Mouse (Mus musculus) liver, embryonic 12.5 days (tissue): ENCODE results near the gene Slc36a1. TPM values are rescaled to one million over a fixed set of nuclear protein-coding genes. Genes with fewer than 3 reads are reported as not detected.

Source experiments
- ATAC-seq: fragments of 200-750 bp; cut with Nextera tagmentation; 2 replicates; pipeline ENCODE4 v1.8.0; 2017; ENCODE audit warnings: moderate number of reproducible peaks, mild to moderate bottlenecking, moderate library complexity
- H3K27ac ChIP-seq: fragments of 300-500 bp; sonication (generic); 2 replicates; pipeline ENCODE4 v1.5.1; 2016; ENCODE audit warnings: mild to moderate bottlenecking
- H3K27me3 ChIP-seq: fragments of 300-500 bp; sonication (generic); replicated peaks from 2 replicates; pipeline ENCODE4 v1.6.1; 2016; ENCODE audit warnings: mild to moderate bottlenecking, moderate library complexity
- H3K36me3 ChIP-seq: fragments of 300-500 bp; sonication (generic); 2 replicates; pipeline ENCODE4 v1.6.1; 2016; ENCODE audit warnings: mild to moderate bottlenecking, moderate library complexity
- H3K4me1 ChIP-seq: fragments of 300-500 bp; sonication (generic); 2 replicates; pipeline ENCODE4 v1.6.1; 2016
- H3K4me2 ChIP-seq: fragments of 300-500 bp; sonication (generic); 2 replicates; pipeline ENCODE4 v1.6.1; 2016; ENCODE audit warnings: mild to moderate bottlenecking, moderate library complexity
- H3K4me3 ChIP-seq: fragments of 300-500 bp; sonication (generic); 2 replicates; pipeline ENCODE4 v1.5.1; 2016; ENCODE audit warnings: mild to moderate bottlenecking, moderate library complexity
- H3K9ac ChIP-seq: fragments of 300-500 bp; sonication (generic); 2 replicates; pipeline ENCODE4 v1.6.1; 2016; ENCODE audit warnings: mild to moderate bottlenecking, moderate library complexity
- H3K9me3 ChIP-seq: fragments of 300-500 bp; sonication (generic); replicated peaks from 2 replicates; pipeline ENCODE4 v1.6.1; 2016; ENCODE audit warnings: mild to moderate bottlenecking, moderate library complexity
- WGBS: fragments of 180-500 bp; shearing (Covaris S2); methylation state at CpG from one replicate; pipeline ENCODE4 v1.1.7; 2016; ENCODE audit not compliant: insufficient replicate concordance; 5-methylcytosine and 5-hydroxymethylcytosine counted together
- polyA plus RNA-seq: library from polyadenylated mRNA; unstranded; fragments of >200 nt; fragmentation: Nextera tagmentation; extraction: Ambion mirVana; gene quantifications from 2 replicates; pipeline ENCODE4 v1.2.1, GENCODE M21; 2016

Slc36a1 gene
- 1.5 and 1.6 TPM in 2 replicates for polyA plus RNA-seq

DNA sequence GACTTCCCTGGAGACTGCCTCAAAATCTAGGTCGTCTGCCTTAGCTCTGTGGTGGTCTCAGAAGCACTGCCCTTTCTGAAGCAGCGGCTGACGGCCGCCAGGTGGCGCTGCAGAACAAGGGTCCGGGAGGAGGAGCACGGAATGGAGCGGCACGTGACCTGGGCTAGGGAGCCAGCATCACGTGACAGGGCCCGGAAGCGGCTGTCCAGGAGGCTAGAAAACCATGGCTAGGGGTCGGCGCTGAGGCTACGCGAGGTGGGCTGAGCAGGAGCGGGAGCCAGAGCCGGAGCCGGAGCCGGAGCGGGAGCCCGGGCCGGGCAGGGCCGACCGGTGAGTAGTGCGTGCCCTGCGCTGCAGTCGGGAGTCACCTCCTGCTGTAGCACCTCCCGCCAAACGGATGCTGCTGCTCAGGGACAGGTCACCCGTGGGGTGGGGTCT, at the start of gene Slc36a1:
Slc36a1 (plus strand) TSS at position 192 of the 438 bp plus-strand sequence.
- no peaks in the 10 kb centered on the region for H3K36me3 ChIP-seq
- H3K4me1 ChIP-seq: peaks cover 25% of the 10 kb centered on the region
- 1% methylated on average over 31 of the region's 31 CpGs for WGBS
- H3K4me3 ChIP-seq: peak within 1 kb of the TSS; percentile 85
- peak within 1 kb of the TSS; percentile 36; the same call in 1 of the 2 replicates for H3K27ac ChIP-seq
- peak; percentile 84 for ATAC-seq
- H3K27me3 ChIP-seq: no peaks in the 10 kb centered on the region
- H3K9me3 ChIP-seq: no peaks in the 10 kb centered on the region
- H3K9ac ChIP-seq: peak within 1 kb of the TSS; percentile 83
- H3K4me2 ChIP-seq: peak within 1 kb of the TSS; percentile 95

GRCm38 (mm10) chr11:55154398-55155069, 49.6 kb upstream of the Slc36a1 start:
- H3K27me3 ChIP-seq: no peaks in the 10 kb centered on the region
- no peak overlapping the region for H3K4me3 ChIP-seq
- 0 out of 2 replicates have a peak overlapping the region, but pooled peaks have one; percentile 5 for H3K27ac ChIP-seq
- no peaks in the 10 kb centered on the region for H3K9me3 ChIP-seq
- WGBS: 11% methylated on average over 3 of the region's 3 CpGs
- H3K4me2 ChIP-seq: no peak overlapping the region
- H3K9ac ChIP-seq: no peak overlapping the region
- no peak for ATAC-seq
- no peaks in the 10 kb centered on the region for H3K36me3 ChIP-seq
- H3K4me1 ChIP-seq: no peaks in the 10 kb centered on the region

DNA sequence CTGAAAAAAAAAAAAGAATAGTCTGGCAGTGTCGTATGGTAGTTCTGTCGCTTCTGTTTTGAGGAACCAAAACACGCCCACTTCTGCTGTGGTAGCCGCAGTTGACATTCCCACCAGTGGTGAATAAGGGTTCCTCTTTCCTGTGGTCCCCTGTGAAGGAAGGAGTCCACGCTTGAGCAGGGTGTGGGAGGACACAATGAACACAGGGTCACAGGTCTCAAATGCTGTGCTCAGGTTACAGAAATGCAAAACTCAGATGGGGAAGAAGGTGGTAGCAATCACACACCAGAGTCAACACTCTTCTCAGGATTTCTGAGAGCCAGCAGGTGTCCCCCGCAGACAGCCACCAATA, 49.1 kb upstream of the Slc36a1 start:
- H3K4me2 ChIP-seq: no peak overlapping the region
- H3K4me1 ChIP-seq: no peaks in the 10 kb centered on the region
- no peaks in the 10 kb centered on the region for H3K36me3 ChIP-seq
- H3K9ac ChIP-seq: no peak overlapping the region
- WGBS: 23% methylated on average over 6 of the region's 6 CpGs
- H3K27me3 ChIP-seq: no peaks in the 10 kb centered on the region
- no peak overlapping the region for H3K4me3 ChIP-seq
- no peak for ATAC-seq
- H3K9me3 ChIP-seq: no peaks in the 10 kb centered on the region
- no peak overlapping the region for H3K27ac ChIP-seq

DNA sequence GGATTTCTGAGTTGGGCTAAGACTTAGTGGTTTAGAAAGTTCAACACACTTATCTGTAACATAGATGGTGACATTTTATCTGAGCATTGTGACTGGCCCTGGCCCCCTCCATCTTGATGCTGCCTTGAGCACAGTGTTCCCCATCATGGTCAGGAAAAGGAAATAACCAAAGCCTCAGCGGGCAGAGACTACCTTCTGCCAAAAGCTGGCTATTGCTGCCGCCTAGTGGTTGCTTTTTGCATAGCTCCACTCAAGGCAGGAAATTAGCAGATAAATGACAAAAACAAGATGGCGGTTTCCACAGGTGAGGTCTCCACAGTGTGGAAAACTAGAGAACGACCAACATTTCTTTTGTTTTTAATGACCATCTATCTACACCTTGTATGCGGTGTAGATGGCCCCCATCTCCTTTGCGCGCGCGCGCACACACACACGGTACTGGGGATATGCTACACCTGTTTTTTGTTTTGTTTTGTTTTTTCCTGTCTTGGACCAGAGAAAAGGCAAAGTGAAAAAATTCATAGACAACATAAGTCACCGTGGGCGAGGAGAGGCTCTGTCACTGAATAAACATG, 45.3 kb upstream of the Slc36a1 start:
- Histone ChIP-seq H3K9ac (no peak overlapping the region), H3K4me1 (no peaks in the 10 kb centered on the region), H3K27ac (no peak overlapping the region), H3K4me3 (no peak overlapping the region), H3K4me2 (no peak overlapping the region), H3K36me3 (no peaks in the 10 kb centered on the region), H3K27me3 (no peaks in the 10 kb centered on the region), H3K9me3 (no peaks in the 10 kb centered on the region)
- ATAC-seq: no peak
- 48% methylated on average over 13 of the region's 13 CpGs for WGBS

- H3K4me2 ChIP-seq: no peak overlapping the region
- no peak overlapping the region for H3K27ac ChIP-seq
- H3K27me3 ChIP-seq: no peaks in the 10 kb centered on the region
- no peak overlapping the region for H3K4me3 ChIP-seq
- H3K9me3 ChIP-seq: no peaks in the 10 kb centered on the region
- H3K4me1 ChIP-seq: no peaks in the 10 kb centered on the region
- no peaks in the 10 kb centered on the region for H3K36me3 ChIP-seq
- WGBS: 29% methylated on average over 9 of the region's 9 CpGs
- 0 out of 2 replicates have a peak, but pooled peaks have one; percentile 21 for ATAC-seq
- H3K9ac ChIP-seq: no peak overlapping the region
These were observed 41.5 kb upstream of the Slc36a1 start for GRCm38 (mm10) chr11:55162670-55163069.

GRCm38 (mm10) chr11:55164723-55165122, 39.4 kb upstream of the Slc36a1 start:
- WGBS: 28% methylated on average over 3 of the region's 3 CpGs
- Histone ChIP-seq H3K27me3 (no peaks in the 10 kb centered on the region), H3K27ac (no peak overlapping the region), H3K9me3 (no peaks in the 10 kb centered on the region), H3K4me3 (no peak overlapping the region), H3K9ac (no peak overlapping the region), H3K4me2 (no peak overlapping the region), H3K36me3 (no peaks in the 10 kb centered on the region), H3K4me1 (no peaks in the 10 kb centered on the region)
- ATAC-seq: no peak

DNA sequence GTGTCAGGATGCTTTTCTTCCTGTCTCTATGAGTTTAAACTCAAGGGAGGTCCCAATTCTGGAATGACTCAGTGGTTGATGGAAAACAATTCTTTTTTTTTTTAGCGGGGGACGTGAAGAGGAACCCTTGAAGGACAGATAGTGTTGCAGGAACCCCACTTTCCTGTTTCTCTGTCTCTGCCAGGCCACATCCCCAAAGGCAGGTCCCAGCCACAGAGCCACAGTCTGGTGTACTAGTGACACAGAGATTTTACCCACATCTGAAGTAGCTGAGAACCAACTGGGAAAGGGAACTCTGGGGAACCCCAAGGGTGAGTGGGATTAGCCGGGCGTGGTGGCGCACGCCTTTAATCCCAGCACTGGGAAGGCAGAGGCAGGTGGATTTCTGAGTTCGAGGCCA, 38.4 kb upstream of the Slc36a1 start:
- Histone ChIP-seq H3K36me3 (no peaks in the 10 kb centered on the region), H3K4me3 (no peak overlapping the region), H3K27me3 (no peaks in the 10 kb centered on the region), H3K27ac (no peak overlapping the region), H3K4me1 (no peaks in the 10 kb centered on the region), H3K4me2 (no peak overlapping the region), H3K9me3 (no peaks in the 10 kb centered on the region), H3K9ac (no peak overlapping the region)
- WGBS: 65% methylated on average over 7 of the region's 7 CpGs
- ATAC-seq: no peak

DNA sequence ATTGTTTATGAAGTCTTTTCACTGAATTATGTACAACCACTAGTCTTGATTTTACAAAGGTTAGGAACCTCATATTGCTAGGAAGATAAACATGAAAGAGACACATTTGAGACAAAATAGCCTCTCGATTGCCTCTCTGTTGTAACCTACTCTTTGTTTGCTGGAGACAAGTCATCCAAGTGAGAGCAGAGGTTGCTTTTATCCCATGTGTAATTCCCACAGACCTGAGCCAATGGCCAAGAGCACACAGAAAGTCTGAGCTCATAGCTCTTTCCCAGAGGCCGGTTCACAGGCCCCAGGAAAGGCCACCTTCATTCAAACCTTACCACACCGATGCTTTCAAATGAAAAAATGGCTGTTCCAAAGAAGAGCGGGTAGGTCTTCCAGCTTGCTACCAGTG, 35.6 kb upstream of the Slc36a1 start:
- WGBS: 68% methylated on average over 4 of the region's 4 CpGs
- no peak for ATAC-seq
- Histone ChIP-seq H3K27ac (no peak overlapping the region), H3K4me3 (no peak overlapping the region), H3K4me2 (no peak overlapping the region), H3K9me3 (no peaks in the 10 kb centered on the region), H3K4me1 (no peaks in the 10 kb centered on the region), H3K9ac (no peak overlapping the region), H3K36me3 (no peaks in the 10 kb centered on the region), H3K27me3 (0 out of 2 replicates have a peak, but pooled peaks cover 11% of the 10 kb centered on the region)

DNA sequence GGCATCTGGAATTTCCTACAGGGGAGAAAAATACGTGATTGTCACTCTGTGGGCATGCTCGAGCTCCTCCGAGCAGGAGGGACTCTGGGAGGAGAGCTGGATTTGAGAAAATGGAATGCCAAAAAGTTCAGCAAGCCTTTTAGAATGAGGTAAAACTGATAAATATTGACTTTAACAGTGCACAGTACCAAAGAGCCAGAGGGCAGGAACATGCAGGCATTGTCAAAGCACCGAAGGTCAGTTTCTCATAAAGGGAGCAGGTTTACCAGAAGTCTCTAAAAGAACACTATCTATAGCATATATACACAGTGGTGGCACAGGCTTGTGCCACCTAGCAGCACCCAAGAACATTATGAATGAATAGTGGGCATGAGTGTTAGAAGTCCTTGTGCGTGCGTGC, 35.2 kb upstream of the Slc36a1 start:
- Histone ChIP-seq H3K4me3 (no peak overlapping the region), H3K9me3 (no peaks in the 10 kb centered on the region), H3K4me1 (no peaks in the 10 kb centered on the region), H3K36me3 (no peaks in the 10 kb centered on the region), H3K4me2 (no peak overlapping the region), H3K27me3 (0 out of 2 replicates have a peak, but pooled peaks cover 11% of the 10 kb centered on the region), H3K27ac (no peak overlapping the region), H3K9ac (no peak overlapping the region)
- no peak for ATAC-seq
- 77% methylated on average over 6 of the region's 6 CpGs for WGBS

DNA sequence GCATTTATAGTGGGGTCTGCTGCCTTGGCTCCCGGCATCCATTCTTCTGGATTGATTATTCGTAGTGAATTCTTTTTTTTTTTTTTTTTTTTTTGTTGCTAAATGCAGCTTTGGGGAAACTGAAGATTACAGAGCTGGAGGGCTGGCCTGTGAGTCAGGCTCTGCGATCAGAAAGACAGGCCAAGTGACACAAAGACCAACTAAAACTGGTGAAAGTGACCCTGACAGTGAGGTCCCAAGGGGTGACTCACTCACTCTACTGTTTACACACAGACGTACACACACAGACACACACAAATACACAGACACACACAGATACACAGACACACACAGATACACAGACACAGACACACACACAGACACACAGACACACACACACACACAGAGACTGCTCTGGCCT, 33.6 kb upstream of the Slc36a1 start:
- WGBS: 63% methylated on average over 4 of the region's 4 CpGs
- H3K9ac ChIP-seq: no peak overlapping the region
- ATAC-seq: no peak

GRCm38 (mm10) chr11:55178830-55179229, 25.3 kb upstream of the Slc36a1 start:
- H3K9ac ChIP-seq: no peak overlapping the region
- no peaks in the 10 kb centered on the region for H3K36me3 ChIP-seq
- H3K4me2 ChIP-seq: no peak overlapping the region
- H3K4me1 ChIP-seq: peaks cover 5% of the 10 kb centered on the region; the same call in 1 of the 2 replicates
- no peaks in the 10 kb centered on the region for H3K27me3 ChIP-seq
- ATAC-seq: peak; percentile 33; the same call in 1 of the 2 replicates
- H3K9me3 ChIP-seq: no peaks in the 10 kb centered on the region
- no peak overlapping the region for H3K27ac ChIP-seq
- no peak overlapping the region for H3K4me3 ChIP-seq
- whole genome bisulfite sequencing: 70% methylated on average over 4 of the region's 4 CpGs

More for the DNA sequence above, 33.6 kb upstream of the Slc36a1 start:
- H3K4me1 ChIP-seq: no peaks in the 10 kb centered on the region
- H3K27ac ChIP-seq: no peak overlapping the region
- no peak overlapping the region for H3K4me2 ChIP-seq
- H3K27me3 ChIP-seq: 0 out of 2 replicates have a peak, but pooled peaks cover 11% of the 10 kb centered on the region
- no peak overlapping the region for H3K4me3 ChIP-seq
- no peaks in the 10 kb centered on the region for H3K36me3 ChIP-seq
- no peaks in the 10 kb centered on the region for H3K9me3 ChIP-seq

- Histone ChIP-seq H3K4me1 (peaks cover 5% of the 10 kb centered on the region; the same call in 1 of the 2 replicates), H3K4me2 (no peak overlapping the region), H3K27me3 (no peaks in the 10 kb centered on the region), H3K27ac (no peak overlapping the region), H3K9me3 (no peaks in the 10 kb centered on the region), H3K36me3 (no peaks in the 10 kb centered on the region), H3K4me3 (no peak overlapping the region), H3K9ac (no peak overlapping the region)
- ATAC-seq: no peak
- WGBS: 57% methylated on average over 3 of the region's 3 CpGs
These were observed 24.3 kb upstream of the Slc36a1 start for GRCm38 (mm10) chr11:55179856-55180255.
